Mouse (Mus musculus) embryonic facial prominence, embryonic 12.5 days (tissue): Measurements from ENCODE around the gene Ptprn2. TPM values are rescaled to one million over a fixed set of nuclear protein-coding genes. Genes with fewer than 3 reads are reported as not detected.

Experiments used
- ATAC-seq: fragments of 200-750 bp; cut with Nextera tagmentation; 2 replicates; pipeline ENCODE4 v1.8.0; 2017; ENCODE audit not compliant: insufficient number of reproducible peaks, insufficient read depth, low FRiP score, low TSS enrichment
- H3K27ac ChIP-seq: fragments of 300-500 bp; sonication (generic); 2 replicates; pipeline ENCODE4 v1.5.1; 2016; ENCODE audit warnings: mild to moderate bottlenecking
- H3K27me3 ChIP-seq: fragments of 300-500 bp; sonication (generic); 2 replicates; pipeline ENCODE4 v1.6.1; 2016; ENCODE audit warnings: mild to moderate bottlenecking, moderate library complexity
- H3K36me3 ChIP-seq: fragments of 300-500 bp; sonication (generic); 2 replicates; pipeline ENCODE4 v1.6.1; 2016; ENCODE audit warnings: mild to moderate bottlenecking
- H3K4me1 ChIP-seq: fragments of 300-500 bp; sonication (generic); 2 replicates; pipeline ENCODE4 v1.6.1; 2016
- H3K4me2 ChIP-seq: fragments of 300-500 bp; sonication (generic); replicated peaks from 2 replicates; pipeline ENCODE4 v1.6.1; 2016; ENCODE audit warnings: mild to moderate bottlenecking, moderate library complexity
- H3K4me3 ChIP-seq: fragments of 300-500 bp; sonication (generic); 2 replicates; pipeline ENCODE4 v1.5.1; 2016; ENCODE audit warnings: mild to moderate bottlenecking
- H3K9ac ChIP-seq: fragments of 300-500 bp; sonication (generic); 2 replicates; pipeline ENCODE4 v1.6.1; 2016; ENCODE audit warnings: mild to moderate bottlenecking, moderate library complexity
- H3K9me3 ChIP-seq: fragments of 300-500 bp; sonication (generic); 2 replicates; pipeline ENCODE4 v1.6.1; 2016; ENCODE audit warnings: mild to moderate bottlenecking, moderate library complexity
- WGBS: fragments of 180-500 bp; shearing (Covaris S2); methylation state at CpG from one replicate; pipeline ENCODE4 v1.1.7; 2016; 5-methylcytosine and 5-hydroxymethylcytosine counted together
- polyA plus RNA-seq: library from polyadenylated mRNA; unstranded; fragments of >200 nt; fragmentation: Nextera tagmentation; extraction: Ambion mirVana; gene quantifications from 2 replicates; pipeline ENCODE4 v1.2.1, GENCODE M21; 2016

Ptprn2 gene
- polyA plus RNA-seq, 1 experiment from 2014 or later = 0.90 TPM

DNA sequence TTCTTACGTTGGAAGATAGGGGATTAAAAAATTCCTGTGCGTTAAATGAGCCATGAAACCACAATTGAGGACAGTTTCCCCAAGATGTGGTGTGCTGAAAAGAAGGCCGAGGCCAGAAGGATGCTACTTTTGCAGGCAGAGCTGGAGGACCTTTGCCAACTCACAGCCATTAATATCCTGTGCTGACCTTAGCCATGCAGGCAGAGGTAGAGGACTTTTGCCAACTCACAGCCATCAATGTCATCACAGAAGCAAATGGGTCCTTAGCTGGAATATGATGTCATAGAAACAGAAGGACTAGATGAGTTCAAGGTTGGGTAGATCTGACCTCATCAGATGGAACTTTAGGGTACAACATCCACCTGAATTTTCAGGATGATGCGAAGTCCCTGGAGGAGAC, 43.3 kb downstream of the Ptprn2 start:
- no peaks in the 10 kb centered on the region for H3K9me3 ChIP-seq
- no peak overlapping the region for H3K27ac ChIP-seq
- no peaks in the 10 kb centered on the region for H3K36me3 ChIP-seq
- H3K9ac ChIP-seq = no peak overlapping the region
- 78% methylated on average over 4 of the region's 4 CpGs for WGBS
- no peak for ATAC-seq
- no peak overlapping the region for H3K4me2 ChIP-seq
- no peaks in the 10 kb centered on the region for H3K27me3 ChIP-seq
- H3K4me1 ChIP-seq = no peaks in the 10 kb centered on the region
- H3K4me3 ChIP-seq = no peak overlapping the region

DNA sequence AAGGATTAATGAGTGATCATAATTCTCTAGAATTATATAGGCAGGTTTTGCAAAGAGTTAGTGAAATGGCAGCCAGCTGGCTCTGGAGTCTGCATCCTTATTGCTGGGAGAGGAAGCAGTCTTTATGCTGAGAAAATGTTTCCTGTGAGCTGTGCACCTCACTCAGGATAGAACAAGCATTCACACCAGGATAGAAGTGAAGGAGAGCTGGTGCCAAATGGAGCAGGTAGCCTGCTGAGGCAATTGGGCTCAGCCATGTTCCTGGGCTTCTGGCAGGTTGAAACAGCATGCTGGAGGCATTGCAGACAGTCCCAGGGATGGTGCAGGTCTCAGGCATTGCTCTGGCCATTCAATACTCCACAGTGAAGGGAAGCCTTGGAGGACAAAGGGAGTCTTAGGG, 47.8 kb downstream of the Ptprn2 start:
- H3K36me3 ChIP-seq = no peaks in the 10 kb centered on the region
- no peak overlapping the region for H3K27ac ChIP-seq
- H3K9me3 ChIP-seq = no peaks in the 10 kb centered on the region
- no peak overlapping the region for H3K9ac ChIP-seq
- H3K4me3 ChIP-seq = no peak overlapping the region
- ATAC-seq = no peak
- H3K4me2 ChIP-seq = no peak overlapping the region
- no peaks in the 10 kb centered on the region for H3K4me1 ChIP-seq
- no peaks in the 10 kb centered on the region for H3K27me3 ChIP-seq

DNA sequence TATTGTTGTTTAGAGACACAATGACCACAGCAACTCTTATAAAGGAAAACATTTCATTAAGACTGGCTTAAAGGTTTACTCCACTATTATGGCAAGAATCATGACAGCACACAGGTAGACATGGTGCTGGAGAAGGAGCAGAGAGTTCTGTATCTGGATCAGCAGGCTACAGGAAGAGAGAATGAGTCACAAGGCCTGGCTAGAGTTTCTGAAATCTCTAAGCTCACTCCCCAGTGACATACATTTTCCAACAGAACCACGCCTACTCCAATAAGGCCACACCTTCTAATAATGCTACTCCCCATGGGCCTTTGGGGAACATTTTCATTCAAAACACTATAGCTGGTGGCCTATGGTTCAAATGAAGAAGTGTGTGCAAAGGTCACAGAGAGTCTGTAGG, 53.8 kb downstream of the Ptprn2 start:
- no peaks in the 10 kb centered on the region for H3K27me3 ChIP-seq
- H3K4me1 ChIP-seq = no peaks in the 10 kb centered on the region
- no peak overlapping the region for H3K4me3 ChIP-seq
- no peak for ATAC-seq
- H3K27ac ChIP-seq = no peak overlapping the region
- 78% methylated on average over 1 of the region's 1 CpGs for WGBS
- H3K36me3 ChIP-seq = no peaks in the 10 kb centered on the region
- H3K4me2 ChIP-seq = no peak overlapping the region
- H3K9ac ChIP-seq = no peak overlapping the region
- no peaks in the 10 kb centered on the region for H3K9me3 ChIP-seq

DNA sequence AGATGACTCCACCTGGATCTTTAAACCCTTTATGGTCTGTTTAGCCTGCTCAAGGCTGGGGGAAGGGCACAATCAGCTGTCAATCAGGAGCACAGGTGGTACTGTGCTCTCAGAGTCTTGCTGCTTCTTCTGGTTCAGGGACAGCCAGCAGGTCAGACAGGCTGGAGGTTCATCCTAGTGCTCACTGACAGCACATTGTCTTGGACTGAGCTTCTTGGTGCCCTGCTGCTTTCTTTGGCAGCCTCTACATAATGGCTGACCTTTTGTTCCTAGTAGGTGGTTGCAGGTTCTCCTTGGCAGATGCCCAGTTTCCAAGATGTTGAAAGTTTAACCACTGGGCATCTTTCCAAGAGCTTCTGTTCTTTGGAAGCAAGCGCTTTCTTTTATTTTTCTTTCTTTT, 55.1 kb downstream of the Ptprn2 start:
- no peak overlapping the region for H3K9ac ChIP-seq
- no peaks in the 10 kb centered on the region for H3K36me3 ChIP-seq
- H3K4me2 ChIP-seq = no peak overlapping the region
- H3K27me3 ChIP-seq = no peaks in the 10 kb centered on the region
- no peak overlapping the region for H3K27ac ChIP-seq
- H3K4me3 ChIP-seq = no peak overlapping the region
- H3K9me3 ChIP-seq = no peaks in the 10 kb centered on the region
- WGBS = 85% methylated on average over 1 of the region's 1 CpGs
- ATAC-seq = no peak
- H3K4me1 ChIP-seq = no peaks in the 10 kb centered on the region

DNA sequence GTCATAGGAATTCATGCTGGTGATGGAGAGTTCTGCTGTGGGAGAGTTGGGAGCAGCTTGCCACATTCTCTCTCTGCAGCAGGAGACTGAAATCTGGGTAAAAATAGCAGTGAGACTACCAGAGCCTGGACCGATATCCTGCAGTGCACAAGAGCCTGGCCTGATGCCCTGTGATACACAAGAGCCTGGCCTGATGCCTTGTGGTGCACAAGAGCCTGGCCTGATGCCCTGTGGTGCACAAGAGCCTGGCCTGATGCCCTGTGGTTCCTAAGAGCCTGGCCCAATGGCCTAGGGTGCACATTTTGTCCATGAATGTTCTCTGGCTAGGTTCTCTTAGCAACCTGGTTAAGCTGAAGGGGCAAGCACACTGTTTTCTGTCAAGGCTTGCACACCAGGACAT, 64.5 kb downstream of the Ptprn2 start:
- 92% methylated on average over 1 of the region's 1 CpGs for WGBS
- Histone ChIP-seq H3K4me2 (no peak overlapping the region), H3K4me3 (no peak overlapping the region), H3K4me1 (no peaks in the 10 kb centered on the region), H3K36me3 (no peaks in the 10 kb centered on the region), H3K9ac (no peak overlapping the region), H3K27me3 (no peaks in the 10 kb centered on the region), H3K27ac (no peak overlapping the region), H3K9me3 (no peaks in the 10 kb centered on the region)
- ATAC-seq = no peak

DNA sequence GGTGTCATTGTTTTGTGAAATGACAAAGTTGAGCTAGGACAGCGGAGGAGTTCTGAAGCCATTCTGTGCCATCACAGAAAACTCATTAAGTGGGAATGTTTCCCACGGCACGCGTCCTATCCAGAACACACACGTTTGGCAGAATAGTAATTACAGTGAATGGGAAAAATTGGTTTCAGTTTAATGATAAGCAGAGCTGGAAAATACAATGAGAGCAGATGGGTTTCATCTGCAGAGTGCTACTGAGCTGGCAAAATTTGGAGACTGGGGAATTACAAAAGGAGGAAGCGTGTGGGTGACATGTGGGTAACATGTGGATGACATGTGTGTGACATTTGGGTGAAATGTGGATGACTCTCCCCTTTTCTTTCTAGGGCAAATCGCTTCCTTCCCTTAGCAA, 66.0 kb downstream of the Ptprn2 start:
- Histone ChIP-seq H3K4me1 (no peaks in the 10 kb centered on the region), H3K36me3 (no peaks in the 10 kb centered on the region), H3K9me3 (no peaks in the 10 kb centered on the region), H3K4me2 (no peak overlapping the region), H3K4me3 (no peak overlapping the region), H3K27ac (no peak overlapping the region), H3K9ac (no peak overlapping the region), H3K27me3 (no peaks in the 10 kb centered on the region)
- 64% methylated on average over 7 of the region's 7 CpGs for WGBS
- no peak for ATAC-seq

DNA sequence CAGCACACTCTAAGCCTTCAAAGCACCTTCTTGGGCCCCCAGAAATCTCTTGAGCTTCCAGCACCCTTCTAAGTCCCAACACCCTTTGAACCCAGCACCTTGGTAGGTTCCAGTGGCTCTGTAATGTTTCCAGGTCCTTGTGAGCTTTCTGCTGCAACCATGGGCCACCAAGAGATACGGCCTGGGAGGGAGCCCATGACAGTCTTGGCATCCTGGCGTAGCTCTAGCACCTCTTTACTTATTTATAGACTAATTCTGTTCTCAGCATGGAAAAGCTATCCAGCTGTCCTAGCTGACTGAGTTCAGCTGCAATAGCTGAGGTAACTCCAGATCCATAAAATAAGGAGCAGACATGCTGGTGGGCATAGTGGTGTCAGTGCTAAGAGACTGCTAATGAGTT, 66.8 kb downstream of the Ptprn2 start:
- no peak for ATAC-seq

DNA sequence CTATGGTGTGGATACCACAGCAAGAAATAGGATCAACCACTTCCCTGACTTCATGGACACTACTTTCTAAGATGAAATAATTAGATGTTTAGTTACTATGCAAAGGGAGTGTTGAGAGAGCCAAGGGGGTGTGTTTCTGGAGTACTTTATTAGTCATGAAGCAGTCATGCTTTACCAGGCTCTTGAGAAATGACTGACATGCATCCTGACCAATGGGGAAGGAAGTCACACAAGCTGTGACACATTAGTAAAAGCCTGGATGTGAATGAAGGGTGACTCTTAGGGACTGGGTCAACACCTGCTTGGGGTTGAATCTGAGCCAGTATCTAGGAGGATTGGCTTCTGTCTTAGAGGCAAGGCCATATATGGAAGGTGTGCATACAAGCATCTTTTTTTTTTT, 67.8 kb downstream of the Ptprn2 start:
- H3K27ac ChIP-seq = no peak overlapping the region
- no peaks in the 10 kb centered on the region for H3K9me3 ChIP-seq
- no peaks in the 10 kb centered on the region for H3K36me3 ChIP-seq
- H3K4me2 ChIP-seq = no peak overlapping the region
- H3K4me3 ChIP-seq = no peak overlapping the region
- no peaks in the 10 kb centered on the region for H3K27me3 ChIP-seq
- no peak for ATAC-seq
- H3K4me1 ChIP-seq = no peaks in the 10 kb centered on the region
- H3K9ac ChIP-seq = no peak overlapping the region

More for the DNA sequence above, 66.8 kb downstream of the Ptprn2 start:
- no peak overlapping the region for H3K27ac ChIP-seq
- no peak overlapping the region for H3K9ac ChIP-seq
- 78% methylated on average over 2 of the region's 2 CpGs for WGBS
- H3K36me3 ChIP-seq = no peaks in the 10 kb centered on the region
- H3K4me2 ChIP-seq = no peak overlapping the region
- H3K4me1 ChIP-seq = no peaks in the 10 kb centered on the region
- no peaks in the 10 kb centered on the region for H3K27me3 ChIP-seq
- no peaks in the 10 kb centered on the region for H3K9me3 ChIP-seq
- H3K4me3 ChIP-seq = no peak overlapping the region

DNA sequence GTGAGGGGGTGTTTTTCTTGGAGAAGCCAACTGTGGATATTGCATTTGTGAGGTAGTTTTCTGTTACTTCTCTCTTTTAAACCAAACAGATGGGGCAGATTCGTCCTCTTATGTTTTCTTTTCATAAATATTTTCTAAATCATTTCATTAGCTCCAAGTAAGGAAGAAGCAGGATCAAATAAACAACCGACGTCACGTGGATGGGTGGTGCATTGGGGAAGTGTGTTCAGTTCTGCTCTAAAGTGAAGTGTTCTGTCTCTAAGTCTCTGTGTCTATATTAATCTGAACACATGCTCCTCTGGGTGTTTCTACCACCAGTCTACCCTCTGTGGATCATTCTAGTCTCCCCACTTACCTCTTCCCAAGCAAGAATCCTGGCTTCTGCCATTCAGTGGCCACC, 70.4 kb downstream of the Ptprn2 start:
- Histone ChIP-seq H3K4me3 (no peak overlapping the region), H3K9me3 (no peaks in the 10 kb centered on the region), H3K9ac (no peak overlapping the region), H3K36me3 (no peaks in the 10 kb centered on the region), H3K4me2 (no peak overlapping the region), H3K27me3 (no peaks in the 10 kb centered on the region), H3K27ac (no peak overlapping the region), H3K4me1 (no peaks in the 10 kb centered on the region)
- ATAC-seq = no peak
- 76% methylated on average over 4 of the region's 4 CpGs for WGBS

DNA sequence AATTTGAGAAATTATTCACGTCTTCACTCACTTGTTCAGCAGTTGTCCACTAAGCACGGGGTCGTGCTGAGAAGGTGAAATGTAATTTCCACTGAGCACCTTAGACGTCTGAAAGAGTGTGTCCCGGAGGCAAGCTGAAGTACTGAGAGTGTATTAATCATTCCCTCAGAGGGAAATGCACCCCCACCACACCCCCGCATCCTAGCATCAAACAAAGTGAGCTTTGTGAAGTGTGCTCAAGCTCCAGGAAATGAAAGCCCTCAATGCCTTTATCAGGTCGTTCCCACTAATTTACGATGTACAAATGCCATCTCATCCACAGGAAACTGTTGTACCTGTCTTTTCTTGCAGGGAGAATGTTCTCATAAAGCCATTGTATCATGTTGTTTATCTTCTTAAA, 78.9 kb downstream of the Ptprn2 start:
- no peaks in the 10 kb centered on the region for H3K4me1 ChIP-seq
- no peak overlapping the region for H3K9ac ChIP-seq
- H3K27ac ChIP-seq = no peak overlapping the region
- no peaks in the 10 kb centered on the region for H3K9me3 ChIP-seq
- no peak for ATAC-seq
- no peak overlapping the region for H3K4me3 ChIP-seq
- H3K27me3 ChIP-seq = no peaks in the 10 kb centered on the region
- H3K36me3 ChIP-seq = no peaks in the 10 kb centered on the region
- no peak overlapping the region for H3K4me2 ChIP-seq
- 64% methylated on average over 8 of the region's 8 CpGs for WGBS

DNA sequence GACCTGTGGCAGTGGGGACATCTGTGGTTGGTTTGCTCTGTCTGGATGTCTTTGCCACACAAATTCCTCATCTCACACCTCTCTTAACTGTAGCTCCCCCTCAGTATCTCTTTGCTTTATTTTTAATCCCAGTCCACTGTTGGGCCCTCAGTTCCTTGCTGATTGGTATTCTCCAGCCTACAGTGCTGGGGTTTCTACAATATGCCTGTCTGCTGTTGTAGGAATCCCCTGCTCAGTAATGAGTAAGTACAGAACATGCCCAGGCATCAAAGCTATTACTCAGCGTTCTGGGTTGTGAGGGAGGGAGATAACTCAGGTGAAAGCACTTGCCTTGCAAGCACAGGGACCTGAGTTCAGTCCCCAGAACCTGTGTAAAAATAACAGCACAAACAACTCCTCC, 81.2 kb downstream of the Ptprn2 start:
- ATAC-seq = no peak
- H3K4me3 ChIP-seq = no peak overlapping the region
- no peaks in the 10 kb centered on the region for H3K36me3 ChIP-seq
- no peak overlapping the region for H3K4me2 ChIP-seq
- H3K9ac ChIP-seq = no peak overlapping the region
- WGBS = 68% methylated on average over 1 of the region's 1 CpGs
- H3K27me3 ChIP-seq = no peaks in the 10 kb centered on the region
- H3K27ac ChIP-seq = no peak overlapping the region
- no peaks in the 10 kb centered on the region for H3K4me1 ChIP-seq
- H3K9me3 ChIP-seq = no peaks in the 10 kb centered on the region

DNA sequence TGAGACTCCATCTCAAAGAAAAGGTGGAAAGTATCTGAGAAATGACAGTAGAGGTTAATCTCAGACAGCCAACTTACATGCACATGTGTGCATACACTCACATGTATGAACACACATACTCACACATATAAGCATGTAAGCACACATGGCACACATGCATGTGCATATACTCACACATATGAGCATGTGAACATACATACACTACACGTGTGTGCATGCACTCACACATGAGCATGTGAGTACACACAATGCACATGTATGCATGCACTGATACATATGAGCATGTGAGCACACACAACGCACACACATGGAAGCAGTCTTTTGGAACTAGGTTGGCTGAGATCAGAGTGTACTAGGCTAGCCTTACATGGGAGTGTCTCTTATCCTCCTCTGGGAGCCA, 81.7 kb downstream of the Ptprn2 start:
- H3K27ac ChIP-seq = no peak overlapping the region
- H3K4me1 ChIP-seq = no peaks in the 10 kb centered on the region
- H3K4me2 ChIP-seq = no peak overlapping the region
- H3K9me3 ChIP-seq = no peaks in the 10 kb centered on the region
- no peak overlapping the region for H3K4me3 ChIP-seq
- WGBS = 82% methylated on average over 2 of the region's 2 CpGs
- ATAC-seq = no peak
- H3K36me3 ChIP-seq = no peaks in the 10 kb centered on the region
- no peak overlapping the region for H3K9ac ChIP-seq
- H3K27me3 ChIP-seq = no peaks in the 10 kb centered on the region

DNA sequence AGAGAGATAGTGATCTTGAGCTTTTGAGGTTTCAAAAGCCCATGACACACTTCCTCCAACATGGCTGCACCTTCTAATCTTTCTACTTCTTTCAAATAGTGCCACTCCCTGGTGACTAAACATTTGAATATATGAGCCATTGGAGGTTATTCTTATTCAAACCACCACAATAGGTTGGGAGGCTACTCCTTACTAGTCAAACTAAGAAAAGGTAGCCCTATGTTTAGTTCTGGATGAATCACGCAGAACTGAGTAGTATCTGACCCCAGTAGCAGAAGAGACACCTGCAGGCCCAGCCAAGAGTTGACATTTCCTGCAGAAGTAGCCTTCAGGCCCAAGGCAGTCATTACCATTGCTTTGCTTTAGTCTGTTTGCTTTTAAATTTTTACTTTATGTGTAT, 84.0 kb downstream of the Ptprn2 start:
- Histone ChIP-seq H3K4me1 (no peaks in the 10 kb centered on the region), H3K9ac (no peak overlapping the region), H3K9me3 (no peaks in the 10 kb centered on the region), H3K4me2 (no peak overlapping the region), H3K36me3 (no peaks in the 10 kb centered on the region), H3K27ac (no peak overlapping the region), H3K4me3 (no peak overlapping the region), H3K27me3 (no peaks in the 10 kb centered on the region)
- no peak for ATAC-seq
- 55% methylated on average over 1 of the region's 1 CpGs for WGBS
